ENCODE assay signal across 27 mouse cellular contexts in the genomic region with DNA sequence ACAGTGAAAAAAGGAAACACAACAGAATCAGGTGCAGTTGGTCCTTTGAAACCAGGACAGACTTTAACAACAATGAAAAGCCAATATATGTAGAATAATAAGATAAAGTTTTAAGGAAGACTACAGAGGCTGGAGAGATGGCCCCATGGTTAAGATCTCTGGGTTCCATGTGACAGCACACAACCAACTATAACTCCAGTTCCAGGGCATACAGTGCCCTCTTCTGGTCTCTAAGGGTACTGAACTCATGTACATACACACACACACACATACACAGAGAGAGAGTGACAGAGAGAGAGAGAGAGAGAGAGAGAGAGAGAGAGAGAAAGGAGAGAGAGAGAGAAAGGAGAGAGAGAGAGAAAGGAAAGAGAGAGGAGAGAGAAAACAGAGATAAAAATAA. TPM values are rescaled to one million over a fixed set of nuclear protein-coding genes. Genes with fewer than 3 reads are reported as not detected.
DNase-seq lines count a peak whose midpoint lies in the region; ATAC-seq and TF ChIP-seq lines count a peak whose summit lies in the region.
"Had no signal": no experiment of that assay in that cellular context is flagged by ENCODE, and none has a peak within 500 bp of the region (broad histone marks: within the 10 kb centered on the region; RNA-seq: fewer than 3 reads in every experiment).

No protein-coding gene starts in this region.

- H3K9ac ChIP-seq in hindbrain, postnatal 0 days (replicated peaks; ENCODE audit: low read length): no peak overlapping the region
- H3K9ac ChIP-seq in hindbrain, embryonic 11.5 days (ENCODE audit: low read depth, low read length): no peak overlapping the region
- H3K9ac ChIP-seq: embryonic facial prominence, embryonic 13.5 days; forebrain, embryonic 12.5 days; forebrain, embryonic 15.5 days; heart, embryonic 12.5 days; heart, embryonic 15.5 days; hindbrain, embryonic 14.5 days had no signal

- TF ChIP-seq CTCF in hindbrain, postnatal 0 days (IDR thresholded peaks at IDR 0.05; ENCODE audit: low read depth): peak; percentile 21; the same call in 1 of the 2 replicates
- TF ChIP-seq CTCF in E14TG2a.4 (conservative IDR thresholded peaks at IDR 0.05; ENCODE audit: low read length): peak; percentile 44

- no peaks in the 10 kb centered on the region for H3K36me3 ChIP-seq in hindbrain, postnatal 0 days (ENCODE audit: insufficient read depth, low read length)
- H3K36me3 ChIP-seq in hindbrain, embryonic 11.5 days (ENCODE audit: control insufficient read depth, insufficient read depth, low read length): no peaks in the 10 kb centered on the region
- H3K36me3 ChIP-seq in E14TG2a.4 (ENCODE audit: insufficient read depth, low read length): no peaks in the 10 kb centered on the region
- H3K36me3 ChIP-seq: embryonic facial prominence, embryonic 10.5 days; embryonic facial prominence, embryonic 13.5 days; forebrain, embryonic 12.5 days; forebrain, embryonic 15.5 days; heart, embryonic 12.5 days; heart, embryonic 15.5 days; hindbrain, embryonic 10.5 days had no signal

- H3K4me2 ChIP-seq in hindbrain, postnatal 0 days (ENCODE audit: low read depth, low read length): no peak overlapping the region
- no peak overlapping the region for H3K4me2 ChIP-seq in hindbrain, embryonic 11.5 days (replicated peaks; ENCODE audit: low read depth, low read length)
- H3K4me2 ChIP-seq: embryonic facial prominence, embryonic 13.5 days; forebrain, embryonic 12.5 days; forebrain, embryonic 15.5 days; heart, embryonic 12.5 days; heart, embryonic 15.5 days; hindbrain, embryonic 14.5 days had no signal

- H3K27me3 ChIP-seq in hindbrain, postnatal 0 days (ENCODE audit: insufficient read depth, low read length): no peaks in the 10 kb centered on the region
- H3K27me3 ChIP-seq in hindbrain, embryonic 11.5 days (ENCODE audit: control insufficient read depth, insufficient read depth, low read length): no peaks in the 10 kb centered on the region
- H3K27me3 ChIP-seq in E14TG2a.4 (ENCODE audit: insufficient read depth, low read length): peaks cover 7% of the 10 kb centered on the region; the same call in 1 of the 2 replicates
- H3K27me3 ChIP-seq: embryonic facial prominence, embryonic 13.5 days; forebrain, embryonic 12.5 days; forebrain, embryonic 15.5 days; heart, embryonic 12.5 days; heart, embryonic 15.5 days had no signal

- no peak overlapping the region for H3K27ac ChIP-seq in hindbrain, postnatal 0 days
- H3K27ac ChIP-seq in hindbrain, embryonic 11.5 days (ENCODE audit: low read depth, low read length): no peak overlapping the region
- H3K27ac ChIP-seq: embryonic facial prominence, embryonic 10.5 days; embryonic facial prominence, embryonic 13.5 days; forebrain, embryonic 12.5 days; forebrain, embryonic 15.5 days; heart, embryonic 15.5 days; hindbrain, embryonic 10.5 days; hindbrain, embryonic 14.5 days had no signal

- no peak overlapping the region for H3K4me3 ChIP-seq in hindbrain, postnatal 0 days (ENCODE audit: low read length)
- no peak overlapping the region for H3K4me3 ChIP-seq in hindbrain, embryonic 11.5 days (ENCODE audit: low read depth, low read length)
- no peak overlapping the region for H3K4me3 ChIP-seq in E14TG2a.4 (replicated peaks; ENCODE audit: low read length)
- H3K4me3 ChIP-seq: embryonic facial prominence, embryonic 10.5 days; embryonic facial prominence, embryonic 13.5 days; erythroblast, embryonic 14.5 days; forebrain, embryonic 12.5 days; forebrain, embryonic 15.5 days; heart, embryonic 12.5 days; heart, embryonic 15.5 days; hindbrain, embryonic 10.5 days had no signal

- no peaks in the 10 kb centered on the region for H3K9me3 ChIP-seq in hindbrain, postnatal 0 days (ENCODE audit: low read length)
- H3K9me3 ChIP-seq in hindbrain, embryonic 11.5 days (ENCODE audit: control insufficient read depth, low read length): no peaks in the 10 kb centered on the region
- H3K9me3 ChIP-seq in E14TG2a.4 (ENCODE audit: low read length): peaks cover 5% of the 10 kb centered on the region; the same call in 1 of the 2 replicates
- H3K9me3 ChIP-seq: embryonic facial prominence, embryonic 10.5 days; embryonic facial prominence, embryonic 13.5 days; forebrain, embryonic 12.5 days; forebrain, embryonic 15.5 days; heart, embryonic 15.5 days had no signal

- no peaks in the 10 kb centered on the region for H3K4me1 ChIP-seq in hindbrain, postnatal 0 days (ENCODE audit: insufficient read depth, low read length)
- no peaks in the 10 kb centered on the region for H3K4me1 ChIP-seq in hindbrain, embryonic 11.5 days (replicated peaks; ENCODE audit: control insufficient read depth, insufficient read depth, low read length)
- H3K4me1 ChIP-seq in E14TG2a.4 (replicated peaks; ENCODE audit: low read depth, low read length): no peaks in the 10 kb centered on the region
- H3K4me1 ChIP-seq: heart, embryonic 15.5 days had no signal

- no peak for ATAC-seq in hindbrain, postnatal 0 days
- ATAC-seq in hindbrain, embryonic 11.5 days (ENCODE audit: low FRiP score): no peak
- ATAC-seq: forebrain, embryonic 15.5 days had no signal

- no peak for DNase-seq in hindbrain, postnatal 0 days (ENCODE audit: low spot score)
- no peak for DNase-seq in hindbrain, embryonic 11.5 days (ENCODE audit: low spot score)
- peak; percentile 68 for DNase-seq in R1 (ENCODE audit: low read depth, low spot score)
- DNase-seq in adrenal gland, postnatal 10 days: no peak
- no peak for DNase-seq in yolk sac, embryonic 10.5 days (ENCODE audit: low spot score)
- DNase-seq: adrenal gland, adult 2 months; adrenal gland, postnatal 25 days; cerebellum, adult 11-12 months; cerebellum, adult 8-10 months; cerebellum, postnatal 10 days; cerebellum, postnatal 36 days; embryo, embryonic 11 days; gastrocnemius, postnatal 25 days; heart, adult 18-20 months; heart, postnatal 10 days; heart, postnatal 36 days had no signal

RNA-seq across cellular contexts. Expression of a gene that starts 25.3 kb away (rescaled TPM):
- 27.8 and 38.6 TPM in 2 replicates for total RNA-seq in hindbrain, postnatal 0 days (2014; rRNA removed)
- polyA plus RNA-seq in hindbrain, postnatal 0 days (2015; fragmentation: Nextera tagmentation; extraction: Ambion mirVana): 9.8 and 10.0 TPM in 2 replicates
- 13.5 and 16.8 TPM in 2 replicates for polyA plus RNA-seq in hindbrain, embryonic 11.5 days (2014; fragmentation: Nextera tagmentation; extraction: Ambion mirVana)
- 1 to 10 TPM; 5.5 to 6.0 TPM for total RNA-seq in adrenal gland, postnatal 10 days (2021)
- total RNA-seq: MEL had no signal
- polyA plus RNA-seq: erythroblast, embryonic 14.5 days had no signal
